Mouse (Mus musculus): ENCODE results near the gene Hist1h3e.

DNA sequence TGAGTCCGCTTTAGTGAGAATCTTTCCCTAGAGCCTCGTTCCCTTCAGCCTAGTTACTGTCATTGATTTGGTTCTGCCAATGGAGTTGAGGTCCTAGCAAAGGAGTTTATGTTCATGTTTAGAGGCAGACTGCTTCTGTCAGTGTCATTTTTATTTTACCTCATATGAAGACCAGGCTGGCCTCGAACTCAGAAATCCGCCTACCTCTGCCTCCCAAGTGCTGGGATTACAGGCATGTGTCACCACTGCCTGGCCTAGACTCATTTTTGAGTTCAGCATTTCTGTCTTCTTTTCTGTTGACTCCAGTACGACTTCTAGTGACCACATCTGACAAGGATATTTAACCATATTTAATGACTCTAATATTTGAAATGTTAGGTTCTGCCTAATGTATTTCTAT lies 46.9 kb downstream of the Hist1h3e start:
- no peak for TF ChIP-seq CTCF (IDR thresholded peaks at IDR 0.05; ENCODE audit: control insufficient read depth, insufficient read depth, insufficient read length)
- no peak for TF ChIP-seq MYOD1 (IDR thresholded peaks at IDR 0.05; ENCODE audit: control insufficient read depth, insufficient read length, low read depth)
- no peak for TF ChIP-seq USF1 (IDR thresholded peaks at IDR 0.05; ENCODE audit: low read depth)
- TF ChIP-seq MAX (IDR thresholded peaks at IDR 0.05), result no peak
- no peak for TF ChIP-seq CEBPB (IDR thresholded peaks at IDR 0.05; ENCODE audit: low read depth)

Data from C2C12 (cell line).